Mouse (Mus musculus) G1E (cell line): ENCODE results near the gene Dab2. TPM values are rescaled to one million over a fixed set of nuclear protein-coding genes. Genes with fewer than 3 reads are reported as not detected.

Source experiments
- ATAC-seq: 2 replicates; pipeline ENCODE4 v1.8.0; 2016; ENCODE audit warnings: mild to moderate bottlenecking; ENCODE audit not compliant: insufficient number of reproducible peaks, poor library complexity, low FRiP score, severe bottlenecking; ENCODE audit errors: extremely low read depth
- DNase-seq: peaks from one replicate; pipeline ENCODE4 v3.0.0; 2012; ENCODE audit warnings: low spot score
- H3K27me3 ChIP-seq: 2 replicates; pipeline ENCODE4 v1.6.1; 2012; ENCODE audit warnings: mild to moderate bottlenecking, low read length, inconsistent platforms; ENCODE audit not compliant: insufficient read depth
- H3K36me3 ChIP-seq: replicated peaks from 2 replicates; pipeline ENCODE3; 2012; ENCODE audit warnings: mild to moderate bottlenecking, inconsistent platforms
- H3K4me1 ChIP-seq: 2 replicates; pipeline ENCODE4 v1.6.1; 2012; ENCODE audit warnings: low read depth, low read length, inconsistent platforms, mixed read lengths; ENCODE audit not compliant: insufficient read depth
- H3K4me3 ChIP-seq: 2 replicates; pipeline ENCODE4 v1.5.1; 2012; ENCODE audit warnings: low read depth, mild to moderate bottlenecking, inconsistent platforms, low read length, moderate library complexity, mixed read lengths
- H3K9me3 ChIP-seq: replicated peaks from 2 replicates; pipeline ENCODE4 v1.6.1; 2012; ENCODE audit warnings: inconsistent platforms
- CTCF ChIP-seq: IDR thresholded peaks from 2 replicates; pipeline ENCODE4 v1.5.1; 2012; ENCODE audit warnings: low read depth, low read length, inconsistent platforms, mixed read lengths
- GATA1 ChIP-seq: IDR thresholded peaks from 2 replicates; pipeline ENCODE4 v1.6.1; 2012; ENCODE audit warnings: borderline replicate concordance, low read length, inconsistent platforms, mixed read lengths
- GATA2 ChIP-seq: IDR thresholded peaks from 2 replicates; pipeline ENCODE4 v1.6.1; 2012; ENCODE audit warnings: low read depth, low read length, inconsistent platforms, borderline replicate concordance
- POLR2AphosphoS5 ChIP-seq: IDR thresholded peaks from 2 replicates; pipeline ENCODE4 v1.6.1; 2012; ENCODE audit warnings: low read depth, low read length, inconsistent platforms; ENCODE audit not compliant: insufficient replicate concordance
- TAL1 ChIP-seq: conservative IDR thresholded peaks from 2 replicates; pipeline ENCODE4 v1.6.1; 2012; ENCODE audit warnings: low read depth, low read length, inconsistent platforms, mixed read lengths
- polyA plus RNA-seq: library from polyadenylated mRNA; stranded (reverse); fragments of >175 nt; gene quantifications from 2 replicates; pipeline ENCODE4 v1.2.3, GENCODE M21; 2012
- total RNA-seq, 2 experiments: library from RNA; stranded (forward) in 1 of 2; stranded (reverse) in 1 of 2; fragments of 200-1000 nt in 1 of 2; fragments of >200 nt in 1 of 2; fragmentation: Nextera tagmentation in 1 of 2; gene quantifications; 2 replicates each; pipeline ENCODE4 v1.2.3; 2014 to 2017

Dab2 gene
- total and polyA plus RNA-seq, 3 experiments = 0.38 TPM; not detected in 2

DNA sequence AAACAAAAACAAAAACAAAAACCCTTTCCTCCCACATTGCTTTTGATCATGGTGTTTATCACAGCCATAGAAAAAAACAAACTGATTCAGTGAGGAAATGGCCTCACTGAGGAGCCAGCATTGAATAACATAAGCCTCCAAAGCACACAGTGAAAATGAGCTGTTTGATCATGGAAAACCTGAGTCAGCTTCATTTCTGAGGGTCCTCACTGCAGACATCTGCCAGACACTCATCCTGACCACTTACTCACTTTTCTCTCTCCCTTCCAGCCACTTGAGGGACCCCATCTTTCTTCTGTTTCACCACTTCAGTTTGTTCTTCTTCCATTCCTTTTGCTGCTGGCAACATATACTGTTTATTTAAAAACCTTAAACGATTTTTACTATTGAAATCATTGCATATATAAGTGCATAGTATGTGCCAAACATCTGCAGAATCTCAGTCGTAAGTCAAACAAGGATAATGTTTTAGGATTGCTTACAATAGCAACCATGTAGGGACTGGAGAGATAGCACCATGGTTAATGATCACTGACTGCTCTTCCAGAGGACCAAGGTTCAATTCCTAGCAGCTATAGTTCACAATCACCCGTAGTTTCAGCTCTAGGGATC is 32.3 kb upstream of the Dab2 start:
- H3K4me3 ChIP-seq = no peak overlapping the region
- peaks cover 4% of the 10 kb centered on the region; the same call in 1 of the 2 replicates for H3K27me3 ChIP-seq
- H3K4me1 ChIP-seq = no peaks in the 10 kb centered on the region
- no peak for ATAC-seq
- no peaks in the 10 kb centered on the region for H3K9me3 ChIP-seq
- no peak for DNase-seq
- no peaks in the 10 kb centered on the region for H3K36me3 ChIP-seq
- no peak for TF ChIP-seq TAL1
- no peak for TF ChIP-seq CTCF
- no peak for TF ChIP-seq POLR2AphosphoS5
- TF ChIP-seq GATA1 = no peak
- no peak for TF ChIP-seq GATA2

DNA sequence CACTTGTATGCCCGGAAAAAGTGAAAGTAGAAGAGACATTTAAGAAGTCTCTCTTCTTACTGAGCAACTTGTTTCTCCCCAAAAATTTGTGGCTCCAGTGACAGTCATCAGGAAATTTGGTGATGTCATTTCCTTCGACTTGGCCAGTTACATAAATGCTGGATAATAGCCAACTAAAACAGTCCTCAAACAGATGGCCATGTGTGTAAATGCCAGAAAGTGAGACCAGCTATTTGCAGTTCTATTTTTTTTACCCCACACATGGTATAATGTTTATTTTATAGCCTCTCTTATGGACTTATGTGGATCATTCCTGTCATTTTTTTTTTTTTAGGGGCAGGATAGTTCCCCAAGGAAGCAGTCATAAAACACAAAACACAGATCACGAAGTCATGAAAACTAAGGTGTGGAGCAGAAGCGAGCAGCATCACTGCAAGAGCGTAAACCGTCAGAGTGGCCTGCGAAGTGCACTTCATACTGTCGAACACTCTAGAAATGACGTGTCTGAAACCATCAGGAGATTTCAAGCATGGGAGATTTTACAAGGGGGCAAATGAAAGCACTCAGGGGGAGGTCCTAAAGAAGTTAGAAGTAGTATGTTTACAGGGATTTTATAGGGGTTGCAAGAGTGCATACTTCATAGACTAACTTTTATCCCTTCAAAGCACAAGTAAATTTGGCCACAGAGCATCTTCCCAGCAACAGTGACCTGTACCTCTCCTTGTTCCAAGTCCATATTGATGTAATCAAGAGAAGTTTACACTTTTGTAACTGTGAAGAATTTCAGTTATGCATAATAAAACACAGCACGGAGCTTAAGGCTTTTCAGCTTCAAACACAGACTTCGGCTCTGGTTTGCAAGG is 20.8 kb upstream of the Dab2 start:
- no peaks in the 10 kb centered on the region for H3K4me1 ChIP-seq
- ATAC-seq (no peak), DNase-seq (no peak)
- H3K36me3 ChIP-seq = no peaks in the 10 kb centered on the region
- TF ChIP-seq GATA1 = no peak
- no peak for TF ChIP-seq POLR2AphosphoS5
- no peak for TF ChIP-seq CTCF
- H3K4me3 ChIP-seq = no peak overlapping the region
- H3K27me3 ChIP-seq = peaks cover 7% of the 10 kb centered on the region; the same call in 1 of the 2 replicates
- H3K9me3 ChIP-seq = no peaks in the 10 kb centered on the region

DNA sequence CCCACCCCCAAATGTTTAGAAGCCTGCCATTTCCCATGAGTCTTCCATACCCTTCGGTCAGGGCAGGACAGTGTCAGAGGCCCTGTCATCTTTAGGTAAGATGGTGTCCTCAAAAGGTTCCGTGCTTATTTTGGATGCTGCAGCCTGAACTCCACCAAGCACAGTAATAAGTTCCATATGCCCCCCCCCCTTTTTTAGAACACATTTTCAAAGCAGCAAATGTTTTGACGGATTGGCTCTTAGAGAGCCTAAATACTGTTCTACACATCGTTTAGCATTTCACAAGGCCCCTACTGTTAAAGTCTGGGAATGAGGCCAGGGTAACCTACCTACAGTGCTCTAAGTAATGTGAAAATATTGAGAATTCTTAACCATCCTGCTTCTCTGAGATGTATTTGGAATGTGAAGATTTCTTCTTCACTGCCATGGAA is 19.6 kb upstream of the Dab2 start:
- TF ChIP-seq POLR2AphosphoS5 (no peak), GATA1 (no peak), GATA2 (no peak), CTCF (no peak), TAL1 (no peak)
- ATAC-seq = no peak

DNA sequence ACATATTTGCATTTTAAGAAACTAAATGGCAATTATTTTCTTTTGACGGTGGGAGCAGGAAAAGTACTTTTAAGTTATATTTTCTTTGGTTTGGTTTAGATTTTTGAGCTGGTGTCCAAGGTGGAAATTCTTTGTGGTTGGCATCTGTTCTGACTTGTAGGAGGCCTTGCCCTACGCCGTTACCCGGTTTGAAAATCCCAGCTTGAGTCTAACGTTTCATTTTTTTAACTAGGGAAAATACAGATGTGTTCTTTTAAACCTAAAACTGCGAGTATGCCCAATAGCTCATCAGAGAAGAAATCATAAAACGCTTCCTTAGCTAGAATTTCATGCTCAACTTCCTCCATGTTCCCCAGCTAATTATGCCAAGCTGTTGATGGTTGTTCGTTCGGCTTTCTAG is 16.3 kb upstream of the Dab2 start:
- DNase-seq = no peak
- Histone ChIP-seq H3K4me1 (no peaks in the 10 kb centered on the region), H3K4me3 (no peak overlapping the region), H3K27me3 (peaks cover 9% of the 10 kb centered on the region), H3K36me3 (no peaks in the 10 kb centered on the region), H3K9me3 (no peaks in the 10 kb centered on the region)
- no peak for ATAC-seq
- TF ChIP-seq CTCF (no peak), GATA2 (no peak), POLR2AphosphoS5 (no peak), TAL1 (no peak), GATA1 (no peak)

More for the DNA sequence above, 19.6 kb upstream of the Dab2 start:
- no peak for DNase-seq
- no peaks in the 10 kb centered on the region for H3K4me1 ChIP-seq
- no peaks in the 10 kb centered on the region for H3K9me3 ChIP-seq
- H3K4me3 ChIP-seq = no peak overlapping the region
- peaks cover 7% of the 10 kb centered on the region; the same call in 1 of the 2 replicates for H3K27me3 ChIP-seq
- no peaks in the 10 kb centered on the region for H3K36me3 ChIP-seq

DNA sequence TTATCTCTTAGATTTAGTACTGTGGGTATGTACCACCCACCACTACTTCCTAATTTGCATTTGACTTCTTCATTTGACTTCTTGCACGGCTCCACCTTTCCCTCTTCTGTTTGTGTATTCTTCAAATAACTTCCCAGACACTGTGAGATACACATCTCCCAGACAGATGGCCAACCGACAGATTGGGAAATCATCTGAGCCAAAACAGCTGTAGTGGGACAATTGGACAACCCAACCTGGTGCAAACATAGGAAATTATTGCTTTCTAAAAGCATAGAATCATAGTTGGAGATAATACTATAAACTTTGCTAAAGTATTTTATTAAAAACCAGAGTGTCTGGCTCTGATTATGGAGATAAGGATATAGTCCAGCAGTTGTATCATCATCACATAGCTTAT is 3.5 kb upstream of the Dab2 start:
- no peak overlapping the region for H3K4me3 ChIP-seq
- H3K9me3 ChIP-seq = no peaks in the 10 kb centered on the region
- no peaks in the 10 kb centered on the region; the same call in 1 of the 2 replicates for H3K27me3 ChIP-seq
- no peaks in the 10 kb centered on the region for H3K36me3 ChIP-seq
- TF ChIP-seq GATA2 = no peak
- TF ChIP-seq GATA1 = no peak
- no peak for TF ChIP-seq CTCF
- no peak for TF ChIP-seq TAL1
- H3K4me1 ChIP-seq = no peaks in the 10 kb centered on the region
- DNase-seq (no peak), ATAC-seq (no peak)

DNA sequence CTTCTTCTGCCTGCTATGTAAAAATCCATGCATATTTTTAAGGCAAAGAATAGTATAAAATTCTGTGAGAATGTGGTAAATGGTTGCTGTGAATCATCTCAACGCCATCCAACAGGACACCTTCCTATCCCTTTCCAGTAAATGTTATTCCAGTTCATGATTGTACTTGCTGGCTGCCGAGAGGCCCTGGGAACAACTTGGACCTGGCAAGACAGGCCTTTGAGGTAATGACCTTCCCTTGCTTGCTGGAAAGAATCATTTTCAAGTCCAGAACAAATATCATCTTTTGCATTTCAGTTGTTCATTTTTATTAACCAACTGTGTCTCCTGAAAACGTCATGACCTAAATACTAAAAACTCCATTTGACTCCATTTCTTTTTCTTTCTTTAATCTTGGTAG is 862 bp upstream of the Dab2 start:
- Histone ChIP-seq H3K4me1 (no peaks in the 10 kb centered on the region), H3K36me3 (no peaks in the 10 kb centered on the region), H3K27me3 (peaks cover 3% of the 10 kb centered on the region; the same call in 1 of the 2 replicates), H3K4me3 (no peak overlapping the region), H3K9me3 (no peaks in the 10 kb centered on the region)
- TF ChIP-seq CTCF = no peak
- no peak for TF ChIP-seq TAL1
- TF ChIP-seq GATA1 = no peak
- TF ChIP-seq POLR2AphosphoS5 = no peak
- TF ChIP-seq GATA2 = no peak
- ATAC-seq (no peak), DNase-seq (no peak)
